Mouse (Mus musculus): Measurements from ENCODE around the gene Gm49510.
A peak's percentile ranks its signal among the peaks of the same experiment; 100 is the strongest.

Gene Gm49510

DNA sequence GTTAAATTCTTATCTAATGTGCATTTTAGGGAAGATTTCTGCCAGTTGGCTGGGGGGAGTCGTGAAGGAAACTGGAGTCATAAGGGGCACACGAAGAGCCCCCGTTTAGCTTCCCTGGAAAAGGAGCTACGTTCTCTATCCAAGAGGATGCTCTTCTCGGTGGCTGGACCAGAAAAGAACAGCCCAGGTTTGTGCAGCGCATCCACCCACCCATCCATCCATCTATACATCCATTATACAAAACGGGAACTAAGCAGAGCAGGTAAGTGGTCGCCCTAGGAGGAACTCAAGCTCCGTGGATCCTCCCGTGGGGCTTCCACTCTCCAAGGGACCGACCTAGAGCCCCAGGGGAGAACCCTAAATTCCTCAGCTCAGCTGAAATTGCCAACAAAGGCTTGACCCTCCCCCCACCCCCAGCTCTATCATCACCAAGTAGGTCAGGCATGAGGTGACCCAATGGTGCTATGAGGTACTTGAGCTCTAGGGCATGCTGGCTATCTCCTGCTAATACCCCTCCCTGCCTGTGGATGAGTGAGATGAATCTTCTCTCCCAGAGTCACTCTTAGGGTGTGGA is 48.8 kb downstream of the Gm49510 start:
- no peak for DNase-seq

DNA sequence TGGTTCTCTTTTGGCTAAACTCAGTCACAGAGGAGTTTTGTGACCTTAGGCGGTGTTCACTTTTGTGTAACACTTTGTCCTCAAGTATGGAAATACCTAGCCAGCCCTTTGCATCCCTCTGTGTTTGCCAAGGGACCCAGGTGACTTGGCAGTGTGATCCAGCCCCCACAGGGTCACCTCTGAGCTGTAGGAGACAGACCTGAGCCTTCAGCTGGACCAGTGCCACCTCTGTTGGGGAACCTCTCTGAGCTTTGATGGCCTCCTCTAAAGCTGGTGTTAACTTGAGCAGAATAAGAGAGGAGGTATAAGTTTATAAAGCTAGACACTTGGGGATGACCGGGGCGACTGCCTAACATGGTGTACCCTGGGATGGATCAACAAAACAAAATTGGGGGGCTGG is 49.4 kb downstream of the Gm49510 start:
- DNase-seq: no peak

DNA sequence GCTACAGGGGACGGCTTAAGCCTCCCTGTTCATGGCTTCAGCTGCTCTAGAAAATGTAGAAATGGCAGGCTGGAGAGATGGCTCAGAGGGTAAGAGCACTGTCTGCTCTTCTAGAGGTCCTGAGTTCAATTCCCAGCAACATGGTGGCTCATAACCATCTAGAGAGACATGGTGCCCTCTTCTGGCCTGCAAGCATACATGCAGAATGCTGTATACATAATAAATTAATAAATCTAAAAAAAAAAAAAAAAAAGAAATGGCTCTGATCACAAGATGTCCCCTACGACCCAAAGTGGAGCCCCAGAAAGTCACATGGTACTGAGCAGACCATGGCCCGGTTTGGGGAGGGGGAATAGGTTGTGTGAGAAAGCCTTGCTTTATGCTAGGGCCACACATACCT is 56.2 kb downstream of the Gm49510 start:
- no peak for DNase-seq

DNA sequence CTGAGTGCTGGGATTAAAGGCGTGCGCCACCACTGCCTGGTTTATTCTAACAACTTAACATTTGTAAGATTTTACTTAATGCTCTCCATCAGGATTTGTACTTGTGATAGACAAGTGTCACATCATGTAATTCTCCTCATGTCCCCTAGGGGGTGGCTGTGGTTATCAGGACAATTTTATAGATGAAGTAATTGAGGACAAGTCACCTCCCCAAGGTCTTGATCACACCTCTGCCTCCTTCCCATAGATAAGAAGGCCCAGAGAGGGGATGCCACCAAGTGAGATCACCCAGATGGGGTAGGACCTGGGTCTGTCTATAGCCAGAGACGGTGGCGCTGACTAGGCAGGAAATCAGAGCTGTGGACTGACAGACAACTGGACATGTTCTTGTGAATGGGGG is 56.9 kb downstream of the Gm49510 start:
- DNase-seq: peak; percentile 53 to 58

DNA sequence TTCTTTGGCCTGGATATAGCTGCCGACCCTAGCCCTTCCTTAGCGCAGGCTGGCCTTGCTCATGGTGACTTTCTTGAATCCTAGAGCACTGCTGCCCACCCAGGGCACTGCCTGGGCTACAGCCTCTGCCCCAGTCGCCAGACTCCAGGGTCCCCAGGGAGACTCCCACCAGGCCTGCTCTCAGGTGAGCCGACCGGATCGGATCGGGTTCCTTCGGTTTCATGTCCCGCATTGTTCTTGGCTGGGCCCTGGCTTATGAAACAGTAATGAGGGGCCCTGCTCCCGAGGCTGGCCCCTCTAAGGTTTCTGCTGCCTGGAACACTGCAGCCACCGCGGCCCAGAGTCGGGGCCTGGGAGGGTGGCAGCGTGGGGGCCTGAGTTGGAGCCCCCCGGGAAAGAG is 57.6 kb downstream of the Gm49510 start:
- no peak for DNase-seq

DNA sequence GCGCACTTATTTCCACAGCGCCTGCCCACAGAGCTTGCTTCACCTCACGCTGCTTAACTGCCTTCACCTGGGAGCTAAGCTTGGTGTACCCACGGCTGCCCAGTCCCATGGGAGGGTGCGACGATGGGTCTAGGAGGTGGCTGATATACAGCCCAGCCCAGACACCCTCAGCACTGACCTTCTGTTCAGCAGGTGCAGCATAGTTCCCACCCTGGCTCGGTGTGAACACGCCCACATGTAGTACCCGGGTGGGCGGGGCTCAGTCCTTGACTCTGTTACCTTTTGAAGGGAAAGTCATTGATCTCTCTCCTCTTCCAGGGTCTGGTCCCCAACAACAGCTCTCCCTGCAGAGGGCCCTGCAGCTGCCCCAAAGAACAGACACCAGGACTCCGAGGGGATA is 60.1 kb downstream of the Gm49510 start:
- no peak for DNase-seq

DNA sequence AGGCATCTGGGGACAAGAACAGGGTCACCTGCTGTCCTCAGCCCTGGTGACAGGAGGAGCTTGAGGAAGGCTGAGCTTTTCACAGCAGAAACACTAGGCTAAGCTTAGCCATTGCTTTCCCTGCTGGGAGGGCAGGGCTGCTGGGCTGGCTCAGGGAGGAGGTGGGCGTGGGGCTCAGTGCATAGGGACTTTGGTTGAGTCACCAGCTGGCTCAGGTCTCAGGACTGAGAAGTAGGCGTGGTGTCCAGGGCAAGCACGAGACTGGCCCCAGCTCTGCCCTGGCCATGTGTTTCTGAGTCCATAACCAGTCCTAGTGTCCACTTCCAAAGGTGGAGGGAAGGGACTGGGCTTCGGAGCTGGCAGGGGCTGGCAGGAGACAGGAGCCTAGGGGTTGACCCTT is 60.6 kb downstream of the Gm49510 start:
- DNase-seq: no peak

DNA sequence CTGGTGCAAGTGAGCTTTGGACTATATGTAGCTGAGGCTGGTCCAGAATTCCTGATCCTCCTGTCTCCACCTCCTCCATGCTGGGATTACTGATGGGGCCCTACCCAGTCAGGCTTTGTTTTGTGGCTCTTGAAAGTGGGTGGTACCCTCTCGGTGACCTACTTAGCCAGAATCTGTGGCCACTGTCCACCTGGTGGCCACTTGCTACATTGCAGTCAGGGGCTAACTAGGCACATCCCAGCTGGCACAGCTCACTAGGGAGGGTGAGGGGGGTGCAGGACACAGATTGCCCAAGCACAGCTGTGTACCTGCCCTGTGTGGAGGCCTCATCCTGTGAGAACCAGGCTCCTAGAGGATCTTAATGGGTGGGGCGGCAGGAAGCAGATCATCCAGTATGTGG is 63.4 kb downstream of the Gm49510 start:
- DNase-seq: peak; percentile 68 to 70
